Mouse (Mus musculus): Measurements from ENCODE around the gene Nsmf.

Gene Nsmf

GRCm38 (mm10) chr2:25054221-25055067 is at the start of gene Nsmf:
Gene Nsmf, plus strand, starts transcription at chr2:25054355.
- peak; percentile 91 to 93 for DNase-seq

- DNase-seq = no peak
Observed at GRCm38 (mm10) chr2:25006767-25007166, 47.4 kb upstream of the Nsmf start.

GRCm38 (mm10) chr2:25008250-25008649 is 45.9 kb upstream of the Nsmf start:
- DNase-seq = peak in 1 of 2 experiments; percentile 24

GRCm38 (mm10) chr2:25022678-25023077 is 31.5 kb upstream of the Nsmf start:
- DNase-seq = no peak

- DNase-seq = no peak
Observed at GRCm38 (mm10) chr2:25025109-25025508, 29.0 kb upstream of the Nsmf start.

GRCm38 (mm10) chr2:25034994-25035393 is 19.2 kb upstream of the Nsmf start:
- DNase-seq = no peak

- no peak for DNase-seq
Observed at GRCm38 (mm10) chr2:25040089-25040488, 14.1 kb upstream of the Nsmf start.

- no peak for DNase-seq
Observed at GRCm38 (mm10) chr2:25050921-25051320, 3.2 kb upstream of the Nsmf start.

- no peak for DNase-seq
Observed at GRCm38 (mm10) chr2:25051450-25051849, 2.7 kb upstream of the Nsmf start.

- DNase-seq = no peak
Observed at GRCm38 (mm10) chr2:25053101-25053500, 1.1 kb upstream of the Nsmf start.

- peak; percentile 25 to 62 for DNase-seq
Observed at GRCm38 (mm10) chr2:25055068-25055405, 882 bp downstream of the Nsmf start.

GRCm38 (mm10) chr2:25055409-25056155 is 1.4 kb downstream of the Nsmf start:
- no peak for DNase-seq

GRCm38 (mm10) chr2:25058926-25059325 is 4.8 kb downstream of the Nsmf start:
- no peak for DNase-seq

- DNase-seq = no peak
Observed at GRCm38 (mm10) chr2:25063523-25063922, 9.4 kb downstream of the Nsmf start.

GRCm38 (mm10) chr2:25064285-25064684 is 10.1 kb downstream of the Nsmf start:
- DNase-seq = no peak

GRCm38 (mm10) chr2:25065537-25065936 is 11.4 kb downstream of the Nsmf start:
- DNase-seq = no peak

- no peak for DNase-seq
Observed at GRCm38 (mm10) chr2:25066552-25066951, 12.4 kb downstream of the Nsmf start.

- DNase-seq = no peak
Observed at GRCm38 (mm10) chr2:25069537-25069936, 15.4 kb downstream of the Nsmf start.

GRCm38 (mm10) chr2:25072398-25072797 is 18.2 kb downstream of the Nsmf start:
- no peak for DNase-seq

GRCm38 (mm10) chr2:25075506-25075905 is 21.4 kb downstream of the Nsmf start:
- DNase-seq = peak; percentile 70 to 89

- peak; percentile 77 to 89 for DNase-seq
Observed at GRCm38 (mm10) chr2:25078967-25079366, 24.8 kb downstream of the Nsmf start.

- peak; percentile 74 to 91 for DNase-seq
Observed at GRCm38 (mm10) chr2:25080076-25080475, 25.9 kb downstream of the Nsmf start, which contains the start of gene Entpd8. Gene Entpd8, plus strand, starts transcription at chr2:25080304.

- DNase-seq = no peak
Observed at GRCm38 (mm10) chr2:25083697-25084096, 29.5 kb downstream of the Nsmf start.

- no peak for DNase-seq
Observed at GRCm38 (mm10) chr2:25085571-25085970, 31.4 kb downstream of the Nsmf start.

Measured in kidney, postnatal 25 days (tissue).